Mouse (Mus musculus) limb, embryonic 13.5 days (tissue): ENCODE results near the gene Erh. TPM values are rescaled to one million over a fixed set of nuclear protein-coding genes. Genes with fewer than 3 reads are reported as not detected.
A peak's percentile ranks its signal among the peaks of the same experiment; 100 is the strongest.

Experiments used
- ATAC-seq: fragments of 200-750 bp; cut with Nextera tagmentation; 2 replicates; pipeline ENCODE4 v1.8.0; 2017; ENCODE audit warnings: low read depth, moderate number of reproducible peaks, moderate TSS enrichment; ENCODE audit not compliant: low FRiP score
- H3K27ac ChIP-seq: fragments of 300-500 bp; sonication (generic); 2 replicates; pipeline ENCODE4 v1.5.1; 2015; ENCODE audit warnings: inconsistent platforms, mild to moderate bottlenecking, moderate library complexity
- H3K27me3 ChIP-seq: fragments of 300-500 bp; sonication (generic); 2 replicates; pipeline ENCODE4 v1.6.1; 2015; ENCODE audit warnings: mild to moderate bottlenecking, inconsistent platforms
- H3K36me3 ChIP-seq: fragments of 300-500 bp; sonication (generic); 2 replicates; pipeline ENCODE4 v1.6.1; 2015; ENCODE audit warnings: inconsistent platforms, mild to moderate bottlenecking, moderate library complexity
- H3K4me1 ChIP-seq: fragments of 300-500 bp; sonication (generic); 2 replicates; pipeline ENCODE4 v1.6.1; 2015; ENCODE audit warnings: inconsistent platforms
- H3K4me2 ChIP-seq: fragments of 300-500 bp; sonication (generic); replicated peaks from 2 replicates; pipeline ENCODE4 v1.6.1; 2015; ENCODE audit warnings: inconsistent platforms, mild to moderate bottlenecking, moderate library complexity
- H3K4me3 ChIP-seq: fragments of 300-500 bp; sonication (generic); 2 replicates; pipeline ENCODE4 v1.5.1; 2015; ENCODE audit warnings: moderate library complexity, mild to moderate bottlenecking, inconsistent platforms
- H3K9ac ChIP-seq: fragments of 300-500 bp; sonication (generic); 2 replicates; pipeline ENCODE4 v1.6.1; 2015; ENCODE audit warnings: mild to moderate bottlenecking, inconsistent platforms
- H3K9me3 ChIP-seq: fragments of 300-500 bp; sonication (generic); 2 replicates; pipeline ENCODE4 v1.6.1; 2016; ENCODE audit warnings: inconsistent platforms
- WGBS: fragments of 180-500 bp; shearing (Covaris S2); methylation state at CpG from one replicate; pipeline ENCODE4 v1.1.7; 2015; 5-methylcytosine and 5-hydroxymethylcytosine counted together
- polyA plus RNA-seq: library from polyadenylated mRNA; unstranded; fragments of >200 nt; fragmentation: Nextera tagmentation; extraction: Ambion mirVana; gene quantifications from 2 replicates; pipeline ENCODE4 v1.2.1, GENCODE M21; 2015

The Erh gene
- polyA plus RNA-seq, 1 experiment from 2014 or later, result 334 TPM

GRCm38 (mm10) chr12:80662322-80662721 is 18.2 kb upstream of the Erh start:
- no peak for ATAC-seq
- Histone ChIP-seq H3K36me3 (peaks cover 31% of the 10 kb centered on the region), H3K4me1 (no peaks in the 10 kb centered on the region), H3K9me3 (no peaks in the 10 kb centered on the region), H3K4me2 (no peak overlapping the region), H3K27me3 (no peaks in the 10 kb centered on the region), H3K27ac (no peak overlapping the region), H3K4me3 (no peak overlapping the region), H3K9ac (no peak overlapping the region)
- 94% methylated on average over 10 of the region's 10 CpGs for WGBS

GRCm38 (mm10) chr12:80658661-80659060 is 14.5 kb upstream of the Erh start:
- Histone ChIP-seq H3K27me3 (no peaks in the 10 kb centered on the region), H3K9me3 (no peaks in the 10 kb centered on the region), H3K4me3 (no peak overlapping the region), H3K4me1 (no peaks in the 10 kb centered on the region), H3K27ac (no peak overlapping the region), H3K9ac (no peak overlapping the region), H3K36me3 (peaks cover 18% of the 10 kb centered on the region), H3K4me2 (no peak overlapping the region)
- whole genome bisulfite sequencing, result 88% methylated on average over 6 of the region's 6 CpGs
- no peak for ATAC-seq

- WGBS, result 92% methylated on average over 3 of the region's 3 CpGs
- ATAC-seq, result no peak
- H3K9me3 ChIP-seq, result no peaks in the 10 kb centered on the region
Measured at GRCm38 (mm10) chr12:80654659-80655025, 10.5 kb upstream of the Erh start.

DNA sequence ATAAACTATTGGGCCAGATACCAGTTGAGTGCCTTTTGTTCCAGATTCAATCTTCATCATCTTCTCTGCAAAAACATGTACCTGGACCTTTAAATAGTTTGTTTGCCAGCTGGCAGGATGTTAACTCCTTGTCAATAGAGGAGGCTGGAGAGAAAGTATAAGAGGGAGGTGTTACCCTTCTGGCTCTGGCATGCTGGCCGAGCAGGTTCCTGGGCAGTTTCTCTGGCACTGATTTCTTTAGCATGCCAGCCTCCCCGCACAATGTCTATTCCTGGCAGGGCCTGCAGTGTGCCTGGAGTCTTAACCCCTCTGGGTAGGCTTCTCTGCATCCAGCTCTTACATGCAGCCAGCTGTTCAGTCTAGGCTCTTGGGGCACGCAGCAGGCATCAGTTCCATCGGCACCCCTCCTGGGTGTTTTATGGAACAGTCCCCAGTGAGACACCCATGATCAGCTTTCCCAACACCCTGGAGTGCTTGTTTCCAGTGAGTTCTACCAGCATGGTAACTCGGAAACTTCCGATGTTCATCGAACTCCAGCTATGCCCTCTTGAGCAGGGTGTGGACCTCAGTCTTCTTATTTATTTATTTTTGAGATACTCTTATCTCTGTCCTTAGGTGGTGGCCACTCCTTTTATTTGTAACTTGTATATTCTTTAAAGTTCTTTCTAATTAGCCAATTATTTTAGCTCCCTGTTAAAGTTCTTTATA is 10.0 kb upstream of the Erh start:
- 86% methylated on average over 7 of the region's 7 CpGs for WGBS
- no peak overlapping the region for H3K9ac ChIP-seq

More at GRCm38 (mm10) chr12:80654659-80655025, 10.5 kb upstream of the Erh start:
- H3K4me1 ChIP-seq, result no peaks in the 10 kb centered on the region
- no peak overlapping the region for H3K4me2 ChIP-seq
- H3K36me3 ChIP-seq, result peaks cover 11% of the 10 kb centered on the region
- H3K4me3 ChIP-seq, result no peak overlapping the region
- H3K27me3 ChIP-seq, result no peaks in the 10 kb centered on the region
- H3K27ac ChIP-seq, result no peak overlapping the region
- no peak overlapping the region for H3K9ac ChIP-seq

GRCm38 (mm10) chr12:80646377-80646776 is 2.2 kb upstream of the Erh start:
- Histone ChIP-seq H3K4me3 (peak overlapping the region; percentile 93; the same call in 1 of the 2 replicates), H3K9ac (peak overlapping the region; percentile 97; the same call in 1 of the 2 replicates), H3K4me1 (peaks cover 37% of the 10 kb centered on the region)

More for the DNA sequence above, 10.0 kb upstream of the Erh start:
- no peaks in the 10 kb centered on the region for H3K27me3 ChIP-seq
- peaks cover 14% of the 10 kb centered on the region for H3K36me3 ChIP-seq
- H3K4me2 ChIP-seq, result no peak overlapping the region
- no peak overlapping the region for H3K4me3 ChIP-seq
- no peaks in the 10 kb centered on the region for H3K4me1 ChIP-seq
- H3K27ac ChIP-seq, result no peak overlapping the region
- no peak for ATAC-seq
- no peaks in the 10 kb centered on the region for H3K9me3 ChIP-seq

DNA sequence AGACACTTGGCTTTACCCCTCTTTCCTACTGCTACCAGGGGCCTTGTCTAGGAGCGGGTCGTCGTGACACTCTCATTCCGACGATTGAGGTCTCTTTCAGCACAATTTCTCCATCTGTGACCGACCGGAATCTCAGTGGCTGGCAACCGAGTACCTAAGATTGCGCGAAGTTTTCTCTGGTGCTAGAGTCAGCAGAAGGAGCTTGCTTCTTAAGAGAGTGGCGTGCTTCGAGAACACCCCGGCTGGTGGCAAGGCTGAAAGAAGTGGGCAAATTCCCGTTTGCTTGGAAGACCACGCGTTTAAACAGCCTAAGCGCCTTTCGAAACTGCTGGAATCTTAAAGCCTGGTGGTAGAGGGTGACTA is 346 bp upstream of the Erh start:
- 9% methylated on average over 18 of the region's 18 CpGs for WGBS
- Histone ChIP-seq H3K4me3 (peak overlapping the region; percentile 93), H3K9ac (peak overlapping the region; percentile 97), H3K9me3 (no peaks in the 10 kb centered on the region), H3K36me3 (peaks cover 43% of the 10 kb centered on the region), H3K27ac (no peak overlapping the region), H3K4me2 (peak overlapping the region; percentile 95), H3K27me3 (no peaks in the 10 kb centered on the region), H3K4me1 (peaks cover 37% of the 10 kb centered on the region)
- no peak for ATAC-seq

More at GRCm38 (mm10) chr12:80646377-80646776, 2.2 kb upstream of the Erh start:
- ATAC-seq, result no peak
- peaks cover 30% of the 10 kb centered on the region for H3K36me3 ChIP-seq
- no peaks in the 10 kb centered on the region for H3K9me3 ChIP-seq
- WGBS, result 95% methylated on average over 3 of the region's 3 CpGs
- no peaks in the 10 kb centered on the region for H3K27me3 ChIP-seq
- peak overlapping the region; percentile 95 for H3K4me2 ChIP-seq
- H3K27ac ChIP-seq, result no peak overlapping the region

DNA sequence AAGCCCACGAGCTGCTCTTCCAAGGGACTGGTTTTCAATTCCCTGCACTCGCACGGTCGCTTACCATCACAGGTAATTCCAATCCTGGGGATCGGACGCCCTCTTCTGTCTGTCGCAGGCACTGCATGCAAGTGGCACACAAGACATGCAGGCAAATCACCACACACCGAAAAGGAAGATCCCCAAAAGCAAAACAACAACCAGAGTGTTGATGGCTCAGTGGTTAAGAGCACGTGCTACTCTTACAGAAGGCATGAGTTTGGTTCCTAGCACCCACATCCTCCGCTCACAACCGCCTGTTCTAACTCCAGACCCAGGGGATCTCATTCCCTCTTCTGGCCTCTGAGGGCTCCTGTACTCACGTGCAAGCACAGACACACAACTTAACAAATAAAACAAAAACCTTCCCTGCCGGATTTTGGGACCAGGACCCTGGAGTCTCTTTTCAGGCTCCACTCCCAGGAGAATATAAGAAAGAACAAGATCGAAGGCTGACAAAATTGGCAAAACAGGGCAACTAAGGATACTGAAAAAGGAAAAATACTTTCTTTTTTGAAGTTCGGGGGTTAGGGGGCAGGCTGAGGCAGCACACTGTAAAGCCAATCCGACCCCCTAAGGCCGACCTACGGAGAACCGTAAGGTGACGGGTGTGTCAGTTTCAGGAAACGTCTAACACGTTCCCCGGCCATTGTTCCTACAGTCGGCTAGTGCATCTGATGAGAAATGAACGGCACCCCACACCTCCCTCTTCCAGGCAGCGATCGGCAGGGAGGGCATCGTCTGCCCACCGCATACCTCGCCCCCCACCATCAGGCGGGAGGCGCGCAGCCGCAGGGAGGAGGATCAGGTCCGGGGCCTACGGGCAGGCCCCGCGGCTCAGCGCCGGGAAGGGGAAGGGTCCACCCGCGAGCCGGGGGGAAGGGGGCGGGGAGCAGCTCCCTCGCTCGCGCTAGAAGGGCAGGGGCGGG is 1.1 kb downstream of the Erh start:
- peaks cover 37% of the 10 kb centered on the region for H3K4me1 ChIP-seq
- peak overlapping the region; percentile 93 for H3K27ac ChIP-seq
- 2% methylated on average over 47 of the region's 48 CpGs for WGBS
- no peaks in the 10 kb centered on the region for H3K27me3 ChIP-seq
- H3K36me3 ChIP-seq, result peaks cover 44% of the 10 kb centered on the region
- H3K4me2 ChIP-seq, result peak overlapping the region; percentile 89
- peak overlapping the region; percentile 97 for H3K9ac ChIP-seq
- peak overlapping the region; percentile 93 for H3K4me3 ChIP-seq
- ATAC-seq, result peak; percentile 68
- no peaks in the 10 kb centered on the region for H3K9me3 ChIP-seq

DNA sequence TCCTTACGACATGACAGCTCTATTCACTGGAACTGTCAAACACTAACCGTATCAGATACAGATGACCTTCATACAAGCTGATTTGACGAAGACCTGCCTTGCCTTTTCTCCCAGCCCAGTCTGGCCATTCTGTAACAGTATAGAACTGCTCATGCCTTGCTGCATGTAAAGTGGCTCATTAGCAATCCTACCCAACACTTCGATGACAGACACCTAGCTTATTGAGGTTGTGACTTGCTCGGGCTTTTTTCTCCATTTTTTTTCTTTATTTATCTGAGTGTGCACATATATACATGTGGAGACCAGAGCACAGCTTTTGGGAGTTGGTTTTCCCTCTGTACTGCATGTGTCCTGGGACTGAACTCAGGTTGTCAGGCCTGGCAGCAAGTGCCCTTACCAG is 12.4 kb downstream of the Erh start:
- no peak overlapping the region for H3K9ac ChIP-seq
- H3K9me3 ChIP-seq, result no peaks in the 10 kb centered on the region
- no peaks in the 10 kb centered on the region for H3K27me3 ChIP-seq
- H3K27ac ChIP-seq, result no peak overlapping the region
- no peak overlapping the region for H3K4me3 ChIP-seq
- H3K4me2 ChIP-seq, result no peak overlapping the region
- ATAC-seq, result no peak
- H3K36me3 ChIP-seq, result peaks cover 55% of the 10 kb centered on the region
- whole genome bisulfite sequencing, result 87% methylated on average over 5 of the region's 5 CpGs
- H3K4me1 ChIP-seq, result no peaks in the 10 kb centered on the region

DNA sequence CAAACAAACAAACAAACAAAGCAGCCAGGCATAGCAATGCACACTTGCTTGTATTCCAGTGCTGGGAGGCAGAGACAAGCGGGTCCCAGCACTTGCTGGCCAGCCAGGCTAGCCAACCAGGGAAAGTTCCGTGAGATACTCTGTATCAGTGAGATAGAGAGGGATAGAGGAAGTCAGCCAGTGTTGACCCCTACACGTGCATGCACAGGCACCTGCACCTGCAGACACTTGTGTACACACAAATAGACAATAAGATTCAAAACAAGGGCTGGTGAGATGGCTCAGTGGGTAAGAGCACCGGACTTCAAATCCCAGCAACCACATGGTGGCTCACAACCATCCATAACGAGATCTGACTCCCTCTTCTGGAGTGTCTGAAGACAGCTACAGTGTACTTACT is 23.6 kb downstream of the Erh start:
- Histone ChIP-seq H3K4me1 (no peaks in the 10 kb centered on the region), H3K4me2 (no peak overlapping the region), H3K9ac (no peak overlapping the region), H3K27ac (no peak overlapping the region), H3K27me3 (no peaks in the 10 kb centered on the region), H3K4me3 (no peak overlapping the region), H3K36me3 (no peaks in the 10 kb centered on the region), H3K9me3 (no peaks in the 10 kb centered on the region)
- WGBS, result 79% methylated on average over 5 of the region's 5 CpGs
- no peak for ATAC-seq

- 48% methylated on average over 7 of the region's 7 CpGs for WGBS
- Histone ChIP-seq H3K27me3 (no peaks in the 10 kb centered on the region), H3K9ac (no peak overlapping the region), H3K9me3 (no peaks in the 10 kb centered on the region), H3K36me3 (no peaks in the 10 kb centered on the region), H3K4me1 (no peaks in the 10 kb centered on the region), H3K4me2 (no peak overlapping the region), H3K4me3 (no peak overlapping the region), H3K27ac (no peak overlapping the region)
- no peak for ATAC-seq
Measured at GRCm38 (mm10) chr12:80615371-80616257, 28.5 kb downstream of the Erh start.

GRCm38 (mm10) chr12:80612113-80612791 is 31.9 kb downstream of the Erh start:
- 59% methylated on average over 9 of the region's 9 CpGs for WGBS
- Histone ChIP-seq H3K27me3 (no peaks in the 10 kb centered on the region), H3K27ac (no peak overlapping the region), H3K4me3 (no peak overlapping the region), H3K4me1 (no peaks in the 10 kb centered on the region), H3K9me3 (no peaks in the 10 kb centered on the region), H3K36me3 (no peaks in the 10 kb centered on the region), H3K4me2 (no peak overlapping the region), H3K9ac (no peak overlapping the region)
- no peak for ATAC-seq
